Mouse (Mus musculus) CH12.LX (cell line): ENCODE measurements around the gene Cacnb2. TPM values are rescaled to one million over a fixed set of nuclear protein-coding genes. Genes with fewer than 3 reads are reported as not detected.

Source experiments
- DNase-seq: peaks from one replicate; pipeline ENCODE4 v3.0.0-alpha.2; 2013; ENCODE audit errors: extremely low read depth
- H3K27ac ChIP-seq: 2 replicates; pipeline ENCODE4 v1.5.1; 2012; ENCODE audit warnings: low read depth, mild to moderate bottlenecking, control low read depth, moderate library complexity; ENCODE audit not compliant: insufficient read depth
- H3K27me3 ChIP-seq: replicated peaks from 2 replicates; pipeline ENCODE3; 2012; ENCODE audit warnings: inconsistent platforms
- H3K36me3 ChIP-seq, 2 experiments: replicated peaks in 1 of 2; 2 replicates each; pipeline versions ENCODE3 to v1.6.1; 2012; ENCODE audit warnings: inconsistent platforms in 1 of 2, low read length in 1 of 2, mild to moderate bottlenecking in 1 of 2, mixed read lengths in 1 of 2, moderate library complexity in 1 of 2; ENCODE audit not compliant: control insufficient read depth in 1 of 2, insufficient read depth in 1 of 2
- H3K4me1 ChIP-seq, 2 experiments: 2 replicates each; pipeline ENCODE4 v1.6.1; 2012; ENCODE audit warnings: inconsistent platforms in 1 of 2, moderate library complexity in 1 of 2; ENCODE audit not compliant: insufficient read depth in 2 of 2, control insufficient read depth in 1 of 2
- H3K4me2 ChIP-seq: 2 replicates; pipeline ENCODE4 v1.6.1; 2012; ENCODE audit warnings: low read depth, mild to moderate bottlenecking, control low read depth; ENCODE audit not compliant: poor library complexity, insufficient read depth, severe bottlenecking
- H3K4me3 ChIP-seq, 3 experiments: fragments of 150-350 bp in 1 of 3; sonication (generic) in 1 of 3; replicated peaks in 1 of 3; 2 replicates each; pipeline versions ENCODE3 to v1.5.1; 2011 to 2012; ENCODE audit warnings: low read depth in 2 of 3, low read length in 2 of 3, mild to moderate bottlenecking in 2 of 3, moderate library complexity in 2 of 3, control low read depth in 1 of 3, improper control_type of control experiment in 1 of 3, inconsistent platforms in 1 of 3, mixed read lengths in 1 of 3; ENCODE audit not compliant: poor library complexity in 1 of 3
- H3K79me2 ChIP-seq: replicated peaks from 2 replicates; pipeline ENCODE4 v1.6.1; 2012; ENCODE audit warnings: mild to moderate bottlenecking, moderate library complexity; ENCODE audit not compliant: control insufficient read depth, poor library complexity, insufficient read depth, severe bottlenecking; ENCODE audit errors: extremely low read depth
- H3K9ac ChIP-seq: 2 replicates; pipeline ENCODE4 v1.6.1; 2012; ENCODE audit warnings: low read depth, mild to moderate bottlenecking, control low read depth, moderate library complexity; ENCODE audit not compliant: insufficient read depth
- H3K9me3 ChIP-seq: replicated peaks from 2 replicates; pipeline ENCODE3; 2012; ENCODE audit warnings: low read length, inconsistent platforms, mixed read lengths
- CHD1 ChIP-seq: IDR thresholded peaks from 2 replicates; pipeline ENCODE4 v1.6.1; 2012; ENCODE audit warnings: low read depth, low read length, improper control_type of control experiment, inconsistent platforms
- E2F4 ChIP-seq: IDR thresholded peaks from 2 replicates; pipeline ENCODE4 v1.6.1; 2011; ENCODE audit warnings: low read depth, low read length, improper control_type of control experiment; ENCODE audit not compliant: insufficient replicate concordance
- ELF1 ChIP-seq: IDR thresholded peaks from 2 replicates; pipeline ENCODE4 v1.6.1; 2014; ENCODE audit warnings: low read depth, mild to moderate bottlenecking, inconsistent platforms, low read length, improper control_type of control experiment
- ETS1 ChIP-seq: conservative IDR thresholded peaks from 2 replicates; pipeline ENCODE4 v1.6.1; 2012; ENCODE audit warnings: low read depth, mild to moderate bottlenecking, inconsistent platforms, low read length, improper control_type of control experiment, moderate library complexity
- HCFC1 ChIP-seq: IDR thresholded peaks from 2 replicates; pipeline ENCODE4 v1.6.1; 2012; ENCODE audit warnings: low read depth, mild to moderate bottlenecking, inconsistent platforms, low read length, improper control_type of control experiment
- IRF4 ChIP-seq: IDR thresholded peaks from 2 replicates; pipeline ENCODE4 v1.6.1; 2014; ENCODE audit warnings: low read depth, mild to moderate bottlenecking, inconsistent platforms, low read length, improper control_type of control experiment
- KAT2A ChIP-seq: IDR thresholded peaks from 2 replicates; pipeline ENCODE4 v1.6.1; 2012; ENCODE audit warnings: low read length, improper control_type of control experiment, inconsistent platforms; ENCODE audit not compliant: insufficient replicate concordance
- MAFK ChIP-seq: IDR thresholded peaks from 2 replicates; pipeline ENCODE4 v1.6.1; 2011; ENCODE audit warnings: low read length, improper control_type of control experiment; ENCODE audit not compliant: insufficient replicate concordance
- MAX ChIP-seq: IDR thresholded peaks from 2 replicates; pipeline ENCODE4 v1.6.1; 2011; ENCODE audit warnings: low read length, improper control_type of control experiment
- NELFE ChIP-seq: IDR thresholded peaks from 2 replicates; pipeline ENCODE4 v1.6.1; 2011; ENCODE audit warnings: low read depth, low read length, improper control_type of control experiment
- PAX5 ChIP-seq: IDR thresholded peaks from 2 replicates; pipeline ENCODE4 v1.6.1; 2012; ENCODE audit warnings: low read length, inconsistent platforms, mixed read lengths
- RAD21 ChIP-seq: IDR thresholded peaks from 2 replicates; pipeline ENCODE4 v1.6.1; 2011; ENCODE audit warnings: low read depth, mild to moderate bottlenecking, low read length, improper control_type of control experiment, moderate library complexity
- RCOR1 ChIP-seq: conservative IDR thresholded peaks from 2 replicates; pipeline ENCODE4 v1.6.1; 2012; ENCODE audit warnings: low read depth, mild to moderate bottlenecking, inconsistent platforms, low read length, improper control_type of control experiment
- TBP ChIP-seq: conservative IDR thresholded peaks from 2 replicates; pipeline ENCODE4 v1.6.1; 2011; ENCODE audit warnings: low read depth, low read length, improper control_type of control experiment
- USF1 ChIP-seq: IDR thresholded peaks from 2 replicates; pipeline ENCODE4 v1.6.1; 2014; ENCODE audit warnings: low read depth, mild to moderate bottlenecking, inconsistent platforms, low read length, improper control_type of control experiment
- USF2 ChIP-seq: conservative IDR thresholded peaks from 2 replicates; pipeline ENCODE4 v1.6.1; 2011; ENCODE audit warnings: low read depth, low read length, improper control_type of control experiment
- ZMIZ1 ChIP-seq: IDR thresholded peaks from 2 replicates; pipeline ENCODE4 v1.6.1; 2012; ENCODE audit warnings: low read depth, mild to moderate bottlenecking, inconsistent platforms, low read length, improper control_type of control experiment
- dilution Hi-C: fragments of 300-500 bp; cut with MboI; formaldehyde crosslinking; loops from 2 replicates; pipeline ENCODE4 v1.14.3; 2020; ENCODE audit warnings: low sequenced_read_pairs; ENCODE audit not compliant: extremely low pct_unique_long_range_greater_than_20kb, extremely low pct_ligation_motif_present
- in situ Hi-C: fragments of 300-500 bp; cut with MboI; formaldehyde crosslinking; loops from 3 replicates; pipeline ENCODE4 v1.14.3; 2019; ENCODE audit warnings: low sequenced_read_pairs, low pct_ligation_motif_present, low pct_unique_long_range_greater_than_20kb, mixed read lengths
- polyA plus RNA-seq: library from polyadenylated mRNA; unstranded; fragments of >175 nt; gene quantifications from 2 replicates; pipeline ENCODE4 v1.2.1, GENCODE M21; 2012; ENCODE audit warnings: low read depth; ENCODE audit not compliant: insufficient read length
- total RNA-seq, 2 experiments: library from RNA; depleted of rRNA; stranded (reverse); fragments of 300-350 nt in 1 of 2; fragments of >200 nt in 1 of 2; gene quantifications; 2 replicates each; pipeline ENCODE4 v1.2.3; 2012 to 2014

The Cacnb2 gene
- total and polyA plus RNA-seq, 3 experiments = 0.42 to 2.8 (median 0.93) TPM

DNA sequence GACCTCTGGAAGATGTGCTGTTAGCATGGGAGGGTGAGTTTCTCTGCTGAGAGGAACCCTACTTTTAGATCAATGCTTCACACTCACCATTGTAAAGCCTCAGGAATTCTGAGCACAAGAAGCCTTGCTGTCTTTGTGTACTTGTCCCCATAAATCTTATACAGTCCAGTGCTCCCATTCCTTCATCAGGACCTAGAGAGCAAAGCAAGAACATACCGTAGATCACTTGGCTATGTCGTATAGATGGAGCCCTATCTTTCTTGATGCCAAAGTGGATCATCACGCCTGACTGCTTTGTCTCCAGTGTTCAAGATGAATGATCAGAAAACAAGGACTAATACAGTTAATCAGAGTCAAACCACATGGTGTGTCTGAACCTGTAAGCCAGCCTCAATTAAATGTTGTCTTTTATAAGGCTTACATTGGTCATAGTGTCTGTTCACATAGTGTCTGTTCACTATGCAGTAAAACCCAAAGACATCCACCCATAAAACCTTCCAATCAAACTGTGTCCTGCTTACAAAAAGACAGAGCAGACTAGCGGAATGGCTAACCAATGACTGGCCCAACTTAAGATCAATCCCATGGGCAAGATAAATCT, 198.7 kb downstream of the Cacnb2 start:
- Histone ChIP-seq H3K9ac (no peak overlapping the region), H3K9me3 (no peaks in the 10 kb centered on the region), H3K4me2 (no peak overlapping the region), H3K4me3 (no peak overlapping the region), H3K27ac (no peak overlapping the region), H3K36me3 (no peaks in the 10 kb centered on the region), H3K4me1 (no peaks in the 10 kb centered on the region), H3K27me3 (no peaks in the 10 kb centered on the region), H3K79me2 (no peaks in the 10 kb centered on the region)
- in situ Hi-C loops (no loop called here), dilution Hi-C loops (no loop called here)
- DNase-seq = no peak
- TF ChIP-seq E2F4 = no peak
- TF ChIP-seq KAT2A = no peak
- TF ChIP-seq NELFE = no peak
- TF ChIP-seq USF2 = no peak
- no peak for TF ChIP-seq IRF4
- no peak for TF ChIP-seq ZMIZ1
- TF ChIP-seq PAX5 = no peak
- TF ChIP-seq CHD1 = no peak
- TF ChIP-seq ELF1 = no peak
- no peak for TF ChIP-seq MAX
- TF ChIP-seq USF1 = no peak
- TF ChIP-seq HCFC1 = no peak
- TF ChIP-seq ETS1 = no peak
- no peak for TF ChIP-seq MAFK
- TF ChIP-seq RCOR1 = no peak

GRCm38 (mm10) chr2:14807650-14808347, 204.9 kb downstream of the Cacnb2 start:
- TF ChIP-seq TBP (no peak), RAD21 (no peak), PAX5 (no peak), MAX (no peak)
- no peak overlapping the region for H3K4me3 ChIP-seq
- H3K36me3 ChIP-seq = no peaks in the 10 kb centered on the region
- no peaks in the 10 kb centered on the region; a peak in 1 of 4 replicates for H3K4me1 ChIP-seq
- DNase-seq = no peak
- no peaks in the 10 kb centered on the region for H3K27me3 ChIP-seq
- no peak overlapping the region for H3K4me2 ChIP-seq
- no peaks in the 10 kb centered on the region for H3K79me2 ChIP-seq
- H3K9ac ChIP-seq = no peak overlapping the region
- dilution Hi-C loops (no loop called here), in situ Hi-C loops (no loop called here)
- no peaks in the 10 kb centered on the region for H3K9me3 ChIP-seq
- H3K27ac ChIP-seq = no peak overlapping the region
